Mouse (Mus musculus) urinary bladder, postnatal 4 days (tissue): ENCODE results near the gene Fgf15.
A peak's percentile ranks its signal among the peaks of the same experiment; 100 is the strongest.

Experiments used
- DNase-seq, 2 experiments: peaks; one replicate each; pipeline ENCODE4 v3.0.0; 2021 to 2022; ENCODE audit warnings: low spot score in 2 of 2

The Fgf15 gene

GRCm38 (mm10) chr7:144931778-144932177, 35.4 kb downstream of the Fgf15 start:
- DNase-seq = no peak

- DNase-seq = peak in 1 of 2 experiments; percentile 38
Measured at GRCm38 (mm10) chr7:144932389-144932937, 36.1 kb downstream of the Fgf15 start.

- no peak for DNase-seq
Measured at GRCm38 (mm10) chr7:144933336-144933735, 37.0 kb downstream of the Fgf15 start.

- no peak for DNase-seq
Measured at GRCm38 (mm10) chr7:144933796-144934195, 37.5 kb downstream of the Fgf15 start.

GRCm38 (mm10) chr7:144934901-144935300, 38.6 kb downstream of the Fgf15 start:
- no peak for DNase-seq

- no peak for DNase-seq
Measured at GRCm38 (mm10) chr7:144935563-144935962, 39.2 kb downstream of the Fgf15 start.

GRCm38 (mm10) chr7:144936311-144936880, 40.1 kb downstream of the Fgf15 start:
- no peak for DNase-seq

GRCm38 (mm10) chr7:144937490-144937889, 41.2 kb downstream of the Fgf15 start:
- peak; percentile 81 to 91 for DNase-seq

GRCm38 (mm10) chr7:144937899-144938517, 41.7 kb downstream of the Fgf15 start:
- no peak for DNase-seq

GRCm38 (mm10) chr7:144938661-144939343, 42.5 kb downstream of the Fgf15 start:
- DNase-seq = no peak

- DNase-seq = peak; percentile 61 to 72
Measured at GRCm38 (mm10) chr7:144939344-144940002, 43.1 kb downstream of the Fgf15 start, which contains the start of gene Ccnd1. TSS of gene Ccnd1 (minus strand) at chr7:144939925.

GRCm38 (mm10) chr7:144940003-144940571, 43.8 kb downstream of the Fgf15 start:
- no peak for DNase-seq

- DNase-seq = no peak
Measured at GRCm38 (mm10) chr7:144940585-144940984, 44.3 kb downstream of the Fgf15 start.

GRCm38 (mm10) chr7:144941242-144941831, 45.0 kb downstream of the Fgf15 start:
- DNase-seq = peak; percentile 81 to 87

- no peak for DNase-seq
Measured at GRCm38 (mm10) chr7:144942071-144942743, 45.9 kb downstream of the Fgf15 start.

- DNase-seq = no peak
Measured at GRCm38 (mm10) chr7:144942744-144943135, 46.4 kb downstream of the Fgf15 start.

- peak; percentile 70 to 76 for DNase-seq
Measured at GRCm38 (mm10) chr7:144943254-144943653, 46.9 kb downstream of the Fgf15 start.
